Mouse (Mus musculus): ENCODE data around the gene Zfhx3. TPM values are rescaled to one million over a fixed set of nuclear protein-coding genes. Genes with fewer than 3 reads are reported as not detected.

The Zfhx3 gene
- total RNA-seq, 2 experiments from 2014 or later: 4.2 to 5.5 TPM

Small RNA genes lying within 50 kb of the gene (microRNA-seq; reads per million reads assigned to microRNA genes)
- gene Mir3108: 0 reads per million in 2 experiments
